Mouse (Mus musculus): ENCODE data around the gene Noto.

Noto gene

GRCm38 (mm10) chr6:85471962-85472361 lies 48.3 kb downstream of the Noto start:
- DNase-seq (ENCODE audit: extremely low read depth, insufficient read length, low spot score), result no peak

DNA sequence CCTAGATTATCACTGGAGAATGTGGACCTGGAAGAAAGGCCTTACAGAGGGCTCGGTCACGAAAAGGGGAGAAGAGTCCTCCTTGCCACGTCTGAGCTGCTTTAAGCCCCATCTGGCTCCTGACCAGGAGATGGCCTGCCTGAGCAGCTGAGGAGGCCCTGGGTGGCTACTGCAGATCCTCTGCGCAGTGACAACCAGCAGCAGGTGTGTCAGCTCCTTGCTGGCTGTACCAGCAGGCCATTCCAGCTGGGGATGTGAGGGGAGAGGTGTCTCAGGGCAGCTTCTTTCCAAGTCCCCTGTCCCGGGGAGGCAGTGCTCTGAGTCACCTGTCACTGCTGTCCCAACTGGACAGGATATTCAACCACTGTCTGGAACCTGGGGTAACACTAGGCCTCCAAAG lies 48.9 kb downstream of the Noto start:
- no peak for DNase-seq (ENCODE audit: extremely low read depth, insufficient read length, low spot score)

DNA sequence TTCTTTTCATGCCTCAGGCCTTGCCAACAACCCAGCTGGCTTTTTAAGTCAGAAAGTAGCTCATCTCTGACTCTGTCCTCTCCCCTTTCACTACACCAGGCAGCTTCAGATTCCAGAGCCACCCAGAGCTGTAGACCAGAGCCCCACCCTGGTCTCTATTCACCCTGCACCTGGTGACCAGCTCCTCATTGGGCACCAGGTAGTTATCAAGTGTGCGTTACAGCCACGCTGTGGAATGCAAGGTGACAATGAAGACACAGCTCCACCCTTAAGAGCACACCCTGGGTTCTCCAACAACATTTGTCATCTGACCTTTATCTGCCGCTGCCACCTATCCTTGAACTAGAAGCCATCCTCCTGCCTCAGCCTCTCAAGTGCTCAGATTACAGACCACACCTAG lies 51.9 kb downstream of the Noto start:
- DNase-seq (ENCODE audit: extremely low read depth, insufficient read length, low spot score), result no peak

DNA sequence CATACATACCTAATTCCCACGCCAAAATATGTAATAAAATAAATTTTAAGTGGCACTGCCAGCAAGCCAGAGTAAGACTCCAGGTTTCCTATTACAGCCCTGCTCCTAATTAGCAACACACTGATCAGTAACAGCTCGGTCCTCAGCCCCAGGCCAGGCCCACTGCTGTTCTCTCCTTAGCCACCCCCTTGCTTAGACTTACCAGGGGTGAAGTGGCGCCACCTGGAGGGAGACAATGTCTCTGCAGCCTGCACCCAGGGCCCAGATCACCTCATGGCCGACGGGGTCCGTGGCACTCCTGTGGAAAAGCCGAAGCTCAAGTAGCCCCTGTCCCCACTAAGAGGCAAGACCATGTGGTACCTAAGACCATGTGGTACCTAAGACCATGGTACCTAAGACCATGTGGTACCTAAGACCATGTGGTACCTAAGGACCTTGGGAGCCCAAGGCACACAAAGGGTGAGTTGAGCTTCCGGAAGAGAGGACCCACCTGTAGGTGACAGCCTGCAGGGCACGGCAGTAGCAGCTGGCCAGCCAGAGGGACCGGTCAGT lies 53.8 kb downstream of the Noto start:
- no peak for DNase-seq (ENCODE audit: extremely low read depth, insufficient read length, low spot score)

GRCm38 (mm10) chr6:85478416-85478815 lies 54.7 kb downstream of the Noto start:
- no peak for DNase-seq (ENCODE audit: extremely low read depth, insufficient read length, low spot score)

Data from 3134 (cell line).